Mouse (Mus musculus): ENCODE measurements around the gene Spin1. TPM values are rescaled to one million over a fixed set of nuclear protein-coding genes. Genes with fewer than 3 reads are reported as not detected.

Gene Spin1
- polyA plus RNA-seq, 1 experiment = 29.0 TPM

DNA sequence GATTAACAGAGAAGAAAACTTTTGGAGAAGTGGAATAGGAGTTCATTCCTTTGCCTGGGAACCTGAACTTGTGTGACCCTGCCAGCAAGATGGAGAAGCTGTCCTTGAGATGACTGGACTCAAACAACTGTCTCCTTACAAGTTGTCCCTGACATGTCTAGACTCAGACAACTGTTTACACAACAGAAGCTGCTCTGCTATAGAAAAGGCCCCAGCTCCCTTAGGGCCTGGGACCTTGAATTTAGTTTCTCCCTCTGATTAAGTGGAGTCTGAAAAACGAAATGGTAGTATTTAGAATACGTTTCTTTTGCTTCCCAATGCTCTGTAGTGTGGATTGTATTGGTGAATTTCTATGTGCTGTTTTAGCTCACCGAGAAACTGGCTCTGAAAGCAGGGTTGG lies 84.2 kb downstream of the Spin1 start:
- TF ChIP-seq POLR2A (IDR thresholded peaks at IDR 0.05; ENCODE audit: borderline replicate concordance, low read depth, low read length) (no peak), CTCF (IDR thresholded peaks at IDR 0.05; ENCODE audit: low read depth, low read length) (no peak)
- H3K27ac ChIP-seq (ENCODE audit: insufficient read depth, low read depth, low read length) = no peak overlapping the region
- no peak overlapping the region for H3K4me3 ChIP-seq (ENCODE audit: insufficient read depth, low read length)
- no peaks in the 10 kb centered on the region for H3K4me1 ChIP-seq (ENCODE audit: control insufficient read depth, insufficient read depth, low read length)

DNA sequence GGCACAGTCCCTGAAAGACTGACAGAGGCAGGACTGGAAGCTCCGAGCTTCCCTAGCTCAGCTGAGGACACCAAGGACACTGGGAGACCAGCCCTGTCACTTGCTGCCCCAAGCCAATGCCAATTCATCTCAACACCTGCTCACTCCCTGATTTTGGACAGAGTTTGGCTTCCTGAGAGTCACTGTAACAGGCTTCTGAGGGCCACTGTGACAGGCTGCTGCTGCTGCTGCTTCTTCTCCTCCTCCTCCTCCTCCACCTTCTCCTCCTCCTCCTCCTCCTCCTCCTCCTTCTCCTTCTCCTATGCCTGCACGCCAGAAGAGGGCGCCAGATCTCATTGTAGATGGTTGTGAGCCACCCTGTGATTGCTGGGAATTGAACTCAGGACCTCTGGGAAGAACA lies 89.7 kb downstream of the Spin1 start:
- H3K4me1 ChIP-seq (ENCODE audit: control insufficient read depth, insufficient read depth, low read length) = peaks cover 4% of the 10 kb centered on the region; the same call in 1 of the 2 replicates
- H3K4me3 ChIP-seq (ENCODE audit: insufficient read depth, low read length) = no peak overlapping the region
- TF ChIP-seq CTCF (IDR thresholded peaks at IDR 0.05; ENCODE audit: low read depth, low read length) (no peak), POLR2A (IDR thresholded peaks at IDR 0.05; ENCODE audit: borderline replicate concordance, low read depth, low read length) (no peak)
- H3K27ac ChIP-seq (ENCODE audit: insufficient read depth, low read depth, low read length) = no peak overlapping the region

DNA sequence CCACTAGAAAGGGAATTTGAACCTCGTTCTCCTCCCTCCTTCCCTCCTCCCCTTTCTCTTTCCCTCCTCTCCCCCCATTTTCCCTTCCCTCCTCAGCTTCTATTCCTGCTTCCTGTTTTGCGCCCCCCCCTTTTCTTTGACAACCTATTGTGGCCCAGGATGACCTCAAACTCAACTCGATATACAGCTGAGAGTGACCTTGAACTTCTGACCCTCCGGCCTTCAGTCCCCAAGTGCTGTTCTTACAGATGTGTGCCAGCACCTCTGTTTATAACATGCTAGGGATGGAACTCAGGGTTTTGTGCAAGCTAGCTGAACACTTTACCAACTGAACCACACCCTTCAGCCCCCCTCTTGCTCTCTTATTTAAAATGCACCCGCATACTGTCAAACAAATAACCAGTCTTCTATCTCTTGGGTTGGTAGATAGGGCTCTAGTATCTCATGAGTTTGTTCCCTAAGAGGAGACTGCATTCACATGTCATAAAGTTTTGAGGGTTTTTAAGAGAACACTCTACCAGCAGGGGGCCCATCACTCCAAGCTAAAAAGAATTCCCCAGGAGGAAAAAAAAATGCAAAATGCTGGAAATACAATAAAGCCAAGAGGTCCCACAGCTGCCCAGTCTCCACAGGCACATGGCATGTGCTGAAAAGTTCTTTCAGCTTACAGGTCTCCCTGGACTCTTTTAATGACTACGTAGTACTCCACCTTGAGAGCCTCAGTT lies 90.9 kb downstream of the Spin1 start:
- Histone ChIP-seq H3K27ac (ENCODE audit: insufficient read depth, low read depth, low read length) (no peak overlapping the region), H3K4me1 (ENCODE audit: control insufficient read depth, insufficient read depth, low read length) (peaks cover 4% of the 10 kb centered on the region; the same call in 1 of the 2 replicates), H3K4me3 (ENCODE audit: insufficient read depth, low read length) (no peak overlapping the region)
- no peak for TF ChIP-seq CTCF (IDR thresholded peaks at IDR 0.05; ENCODE audit: low read depth, low read length)
- no peak for TF ChIP-seq POLR2A (IDR thresholded peaks at IDR 0.05; ENCODE audit: borderline replicate concordance, low read depth, low read length)

DNA sequence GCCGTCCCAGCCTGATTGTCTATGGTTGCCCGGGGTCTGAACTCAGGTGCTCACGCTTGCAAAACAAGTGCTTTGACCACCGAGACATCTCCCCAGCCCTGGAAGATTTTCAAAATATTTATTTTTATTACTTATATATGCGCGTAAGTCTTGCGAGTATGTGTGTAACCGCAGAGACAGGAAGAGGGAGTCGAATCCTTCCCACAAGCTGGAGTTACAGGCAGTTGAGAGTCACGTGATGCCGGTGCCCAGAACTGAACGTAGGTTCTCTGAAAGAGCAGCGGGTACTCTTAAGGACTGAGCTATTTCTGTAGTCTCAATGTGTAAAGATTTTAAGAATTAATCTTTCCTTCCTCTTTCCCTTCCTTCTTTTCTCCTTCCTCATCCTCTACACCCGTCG lies 93.2 kb downstream of the Spin1 start:
- Histone ChIP-seq H3K4me1 (ENCODE audit: control insufficient read depth, insufficient read depth, low read length) (peaks cover 4% of the 10 kb centered on the region; the same call in 1 of the 2 replicates), H3K27ac (ENCODE audit: insufficient read depth, low read depth, low read length) (no peak overlapping the region), H3K4me3 (ENCODE audit: insufficient read depth, low read length) (no peak overlapping the region)
- TF ChIP-seq POLR2A (IDR thresholded peaks at IDR 0.05; ENCODE audit: borderline replicate concordance, low read depth, low read length) (no peak), CTCF (IDR thresholded peaks at IDR 0.05; ENCODE audit: low read depth, low read length) (no peak)

DNA sequence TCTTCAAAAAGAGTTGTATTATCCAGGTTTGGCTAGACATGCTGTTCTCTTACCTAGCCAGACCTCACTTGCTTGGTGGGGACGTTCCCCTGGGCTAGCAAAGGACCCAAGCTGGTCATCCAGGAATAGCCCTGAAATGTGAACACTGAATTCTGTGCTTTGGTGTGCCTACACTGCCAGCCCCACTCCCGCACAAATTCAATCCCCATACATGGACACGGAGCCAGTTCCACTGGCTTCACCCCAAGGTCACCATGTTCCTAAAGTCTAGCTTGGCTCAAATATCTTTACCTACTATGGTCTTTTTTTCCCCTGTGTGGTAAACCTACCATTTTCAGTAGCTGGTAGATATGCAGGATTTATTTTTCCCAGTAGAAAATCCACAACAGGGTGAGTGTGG lies 97.0 kb downstream of the Spin1 start:
- H3K4me3 ChIP-seq (ENCODE audit: insufficient read depth, low read length) = no peak overlapping the region
- TF ChIP-seq CTCF (IDR thresholded peaks at IDR 0.05; ENCODE audit: low read depth, low read length) (no peak), POLR2A (IDR thresholded peaks at IDR 0.05; ENCODE audit: borderline replicate concordance, low read depth, low read length) (no peak)
- no peak overlapping the region for H3K27ac ChIP-seq (ENCODE audit: insufficient read depth, low read depth, low read length)
- peaks cover 4% of the 10 kb centered on the region; the same call in 1 of the 2 replicates for H3K4me1 ChIP-seq (ENCODE audit: control insufficient read depth, insufficient read depth, low read length)

DNA sequence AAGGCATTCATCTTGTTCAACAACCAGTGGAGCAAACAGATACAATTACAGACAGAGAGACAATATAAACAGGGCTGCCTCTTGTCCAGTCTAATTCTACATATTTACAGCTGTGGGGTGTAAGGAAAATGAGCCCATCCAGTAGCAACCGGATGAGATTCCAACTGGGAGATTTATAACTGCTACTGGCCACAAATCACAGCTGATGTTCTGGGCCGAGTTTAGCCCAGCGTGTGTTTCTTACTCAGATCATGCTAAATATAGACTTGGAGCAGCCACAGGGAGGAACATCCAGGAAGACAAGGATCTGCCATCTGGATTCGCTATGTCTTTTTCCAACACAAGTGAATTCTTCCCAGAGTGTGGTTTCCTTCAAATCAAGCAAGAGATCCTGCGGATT lies 97.5 kb downstream of the Spin1 start:
- Histone ChIP-seq H3K4me1 (ENCODE audit: control insufficient read depth, insufficient read depth, low read length) (peaks cover 4% of the 10 kb centered on the region; the same call in 1 of the 2 replicates), H3K4me3 (ENCODE audit: insufficient read depth, low read length) (no peak overlapping the region), H3K27ac (ENCODE audit: insufficient read depth, low read depth, low read length) (no peak overlapping the region)
- TF ChIP-seq CTCF (IDR thresholded peaks at IDR 0.05; ENCODE audit: low read depth, low read length) = no peak
- TF ChIP-seq POLR2A (IDR thresholded peaks at IDR 0.05; ENCODE audit: borderline replicate concordance, low read depth, low read length) = no peak

Other genes with a start within 250 kb of the Spin1 start
- not detected in 2 replicates for gene Nxnl2, start 70.1 kb downstream of the Spin1 start, polyA plus RNA-seq (2012; ENCODE audit: insufficient read depth, insufficient read length, missing spikeins)